Mouse (Mus musculus) intestine, embryonic 15.5 days (tissue): ENCODE results near the gene Stk16. TPM values are rescaled to one million over a fixed set of nuclear protein-coding genes. Genes with fewer than 3 reads are reported as not detected.
"Not testable (repeated sequence)": the region's sequence is repeated elsewhere in the genome, so short reads cannot be mapped to it uniquely, and the experiment has no call there.

Experiments used
- ATAC-seq: fragments of 200-750 bp; cut with Nextera tagmentation; 2 replicates; pipeline ENCODE4 v1.8.0; 2017; ENCODE audit warnings: moderate TSS enrichment, moderate library complexity
- H3K27ac ChIP-seq: fragments of 300-500 bp; sonication (generic); 2 replicates; pipeline ENCODE4 v1.5.1; 2015; ENCODE audit warnings: mild to moderate bottlenecking, inconsistent platforms
- H3K27me3 ChIP-seq: fragments of 300-500 bp; sonication (generic); replicated peaks from 2 replicates; pipeline ENCODE4 v1.6.1; 2015; ENCODE audit warnings: inconsistent platforms
- H3K36me3 ChIP-seq: fragments of 300-500 bp; sonication (generic); 2 replicates; pipeline ENCODE4 v1.6.1; 2015; ENCODE audit warnings: inconsistent platforms
- H3K4me1 ChIP-seq: fragments of 300-500 bp; sonication (generic); replicated peaks from 2 replicates; pipeline ENCODE4 v1.6.1; 2015; ENCODE audit warnings: inconsistent platforms
- H3K4me2 ChIP-seq: fragments of 300-500 bp; sonication (generic); replicated peaks from 2 replicates; pipeline ENCODE4 v1.6.1; 2015; ENCODE audit warnings: mild to moderate bottlenecking, inconsistent platforms
- H3K4me3 ChIP-seq: fragments of 300-500 bp; sonication (generic); replicated peaks from 2 replicates; pipeline ENCODE4 v1.5.1; 2015; ENCODE audit warnings: inconsistent platforms
- H3K9ac ChIP-seq: fragments of 300-500 bp; sonication (generic); 2 replicates; pipeline ENCODE4 v1.6.1; 2015; ENCODE audit warnings: inconsistent platforms
- H3K9me3 ChIP-seq: fragments of 300-500 bp; sonication (generic); 2 replicates; pipeline ENCODE4 v1.6.1; 2016; ENCODE audit warnings: inconsistent platforms
- WGBS: fragments of 180-500 bp; shearing (Covaris S2); methylation state at CpG from one replicate; pipeline ENCODE4 v1.1.7; 2015; 5-methylcytosine and 5-hydroxymethylcytosine counted together
- polyA plus RNA-seq: library from polyadenylated mRNA; unstranded; fragments of >200 nt; fragmentation: Nextera tagmentation; extraction: Ambion mirVana; gene quantifications from 2 replicates; pipeline ENCODE4 v1.2.1, GENCODE M21; 2015

Stk16 gene
- polyA plus RNA-seq, 1 experiment from 2014 or later = 110 TPM

DNA sequence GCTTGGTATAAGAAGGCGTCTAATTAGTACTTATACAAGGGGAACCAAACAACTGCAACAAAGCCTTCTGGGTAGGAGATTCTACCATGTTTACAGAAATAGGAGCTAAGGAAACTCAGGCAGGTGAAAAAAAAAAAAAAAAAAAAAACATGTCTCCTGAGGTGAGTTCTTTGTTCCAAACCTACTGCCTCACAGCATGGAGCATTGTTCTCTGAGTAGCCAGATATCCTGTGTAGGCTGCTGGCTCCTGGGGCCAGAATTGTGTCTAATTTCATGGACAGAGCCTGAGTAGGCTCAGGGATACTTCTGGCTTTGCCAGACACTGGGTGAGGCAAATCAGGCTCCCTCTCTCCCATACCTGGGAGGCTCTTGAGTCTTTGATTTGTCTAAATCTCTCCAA, 17.0 kb downstream of the Stk16 start:
- Histone ChIP-seq H3K4me3 (no peak overlapping the region), H3K4me1 (0 out of 2 replicates have a peak, but pooled peaks cover 2% of the 10 kb centered on the region), H3K36me3 (no peaks in the 10 kb centered on the region), H3K9me3 (no peaks in the 10 kb centered on the region), H3K9ac (no peak overlapping the region), H3K27me3 (no peaks in the 10 kb centered on the region), H3K27ac (no peak overlapping the region), H3K4me2 (no peak overlapping the region)
- 62% methylated on average over 1 of the region's 1 CpGs for WGBS
- no peak for ATAC-seq

DNA sequence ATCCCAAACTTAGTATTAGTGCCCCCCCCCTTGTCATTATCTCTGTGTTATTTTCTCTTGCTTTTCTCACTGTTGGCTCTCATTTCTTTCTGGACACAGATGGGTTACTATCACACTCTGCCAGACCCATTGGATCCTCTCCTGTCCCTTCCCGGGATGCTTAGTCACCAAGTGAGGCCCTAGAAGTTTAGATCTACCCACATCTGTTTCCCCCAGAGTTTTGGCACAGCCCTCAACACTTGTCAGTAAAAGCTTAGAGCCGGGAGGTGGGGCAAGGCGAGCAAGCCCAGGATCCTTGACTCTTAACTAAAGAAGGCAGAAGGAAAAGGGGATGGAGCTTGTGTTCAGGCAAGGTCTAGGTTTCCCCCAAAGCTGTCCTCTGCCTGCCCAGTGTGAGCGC, 18.5 kb downstream of the Stk16 start:
- H3K27ac ChIP-seq = no peak overlapping the region
- H3K4me3 ChIP-seq = no peak overlapping the region
- H3K4me2 ChIP-seq = no peak overlapping the region
- no peaks in the 10 kb centered on the region for H3K36me3 ChIP-seq
- no peak for ATAC-seq
- no peak overlapping the region for H3K9ac ChIP-seq
- no peaks in the 10 kb centered on the region for H3K9me3 ChIP-seq
- H3K4me1 ChIP-seq = 0 out of 2 replicates have a peak, but pooled peaks cover 2% of the 10 kb centered on the region
- 70% methylated on average over 4 of the region's 4 CpGs for WGBS
- H3K27me3 ChIP-seq = no peaks in the 10 kb centered on the region

DNA sequence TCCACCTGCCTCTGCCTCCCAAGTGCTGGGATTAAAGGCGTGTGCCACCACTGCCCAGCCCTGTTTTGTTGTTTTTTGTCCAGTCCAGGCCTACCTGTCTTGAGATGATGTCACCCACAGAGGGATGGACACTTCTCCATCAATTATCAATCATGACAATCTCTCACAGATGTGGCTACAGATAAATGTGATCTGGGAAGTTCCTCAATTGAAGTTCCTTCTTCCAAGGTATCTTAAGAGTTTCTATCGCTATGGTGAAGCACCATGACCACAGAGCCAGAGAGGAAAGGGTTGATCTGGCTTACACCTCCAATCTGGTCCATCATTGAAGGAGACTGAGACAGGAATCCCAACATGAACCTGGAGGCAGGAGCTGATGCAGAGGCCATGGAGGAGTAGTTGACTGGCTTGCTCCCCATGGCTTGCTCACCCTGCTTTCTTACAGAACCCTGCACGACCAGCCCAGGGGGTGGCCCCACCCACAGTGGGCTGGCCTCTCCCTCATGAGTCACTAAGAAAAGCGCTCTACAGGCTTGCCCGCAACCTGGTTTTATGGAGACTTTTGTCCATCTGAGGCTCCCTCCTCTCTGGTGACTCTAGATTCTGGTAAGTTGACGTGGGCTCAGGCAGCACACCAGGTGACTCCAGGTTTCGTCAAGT, 19.8 kb downstream of the Stk16 start:
- Histone ChIP-seq H3K4me1 (0 out of 2 replicates have a peak, but pooled peaks cover 2% of the 10 kb centered on the region), H3K4me3 (no peak overlapping the region), H3K36me3 (no peaks in the 10 kb centered on the region), H3K27ac (no peak overlapping the region), H3K9me3 (no peaks in the 10 kb centered on the region), H3K9ac (0 out of 2 replicates have a peak overlapping the region, but pooled peaks have one; percentile 8), H3K4me2 (no peak overlapping the region), H3K27me3 (no peaks in the 10 kb centered on the region)
- ATAC-seq = no peak
- 63% methylated on average over 7 of the region's 7 CpGs for WGBS

DNA sequence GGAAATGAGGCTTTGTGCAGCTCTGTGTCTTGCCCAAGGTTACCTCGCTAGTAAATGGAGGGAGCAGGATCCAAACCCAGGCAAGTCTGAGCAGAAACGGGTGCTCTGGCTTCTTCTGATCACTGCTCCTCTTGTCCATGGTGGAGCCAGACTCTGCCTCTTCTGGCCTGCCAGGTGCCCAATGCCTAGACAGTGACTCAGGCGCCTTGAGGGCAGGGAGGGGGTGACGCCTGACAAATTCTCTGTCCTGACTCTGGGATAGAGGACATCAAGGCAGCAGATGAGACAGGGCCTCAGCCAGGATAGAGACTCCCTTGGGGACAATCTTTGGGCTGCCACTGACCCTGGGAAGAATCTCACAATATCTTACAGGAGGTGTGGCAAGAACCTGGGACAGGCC, 20.6 kb downstream of the Stk16 start:
- Histone ChIP-seq H3K27ac (no peak overlapping the region), H3K36me3 (no peaks in the 10 kb centered on the region), H3K9ac (no peak overlapping the region), H3K9me3 (no peaks in the 10 kb centered on the region), H3K27me3 (no peaks in the 10 kb centered on the region), H3K4me2 (no peak overlapping the region), H3K4me1 (0 out of 2 replicates have a peak, but pooled peaks cover 2% of the 10 kb centered on the region), H3K4me3 (no peak overlapping the region)
- WGBS = 76% methylated on average over 4 of the region's 4 CpGs
- no peak for ATAC-seq

DNA sequence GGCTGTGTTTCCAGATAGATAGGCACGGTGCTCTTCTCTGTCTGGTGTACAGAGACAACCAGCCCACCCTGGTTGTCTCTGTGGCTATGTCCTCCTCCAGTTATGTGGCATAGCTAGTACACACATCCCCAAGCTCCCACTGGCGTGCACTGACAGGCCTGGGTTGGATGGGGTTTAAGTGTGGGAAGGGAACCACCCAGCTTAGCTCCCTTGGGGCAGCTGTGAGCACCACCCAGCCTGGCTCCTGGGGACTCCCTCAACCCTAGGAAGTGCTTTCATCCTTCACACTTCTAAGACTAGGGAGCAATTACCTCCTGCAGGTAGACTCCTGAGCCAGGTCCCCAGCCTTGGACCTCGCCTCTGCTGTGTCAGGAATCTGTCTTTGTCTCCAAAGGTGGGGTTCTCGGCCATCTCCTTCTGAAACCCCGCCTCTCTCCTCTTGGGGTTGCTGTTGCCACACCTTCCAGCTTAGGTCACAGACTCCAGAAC, 21.1 kb downstream of the Stk16 start, which contains the start of gene A630095N17Rik:
TSS of gene A630095N17Rik (minus strand) at position 439 of the 489 bp plus-strand sequence.
- Histone ChIP-seq H3K4me2 (no peak within 1 kb of the TSS), H3K27me3 (no peaks in the 10 kb centered on the region), H3K9me3 (no peaks in the 10 kb centered on the region), H3K27ac (no peak within 1 kb of the TSS), H3K4me3 (no peak within 1 kb of the TSS), H3K9ac (no peak within 1 kb of the TSS), H3K36me3 (no peaks in the 10 kb centered on the region), H3K4me1 (0 out of 2 replicates have a peak, but pooled peaks cover 2% of the 10 kb centered on the region)
- no peak for ATAC-seq
- WGBS = 66% methylated on average over 5 of the region's 5 CpGs

DNA sequence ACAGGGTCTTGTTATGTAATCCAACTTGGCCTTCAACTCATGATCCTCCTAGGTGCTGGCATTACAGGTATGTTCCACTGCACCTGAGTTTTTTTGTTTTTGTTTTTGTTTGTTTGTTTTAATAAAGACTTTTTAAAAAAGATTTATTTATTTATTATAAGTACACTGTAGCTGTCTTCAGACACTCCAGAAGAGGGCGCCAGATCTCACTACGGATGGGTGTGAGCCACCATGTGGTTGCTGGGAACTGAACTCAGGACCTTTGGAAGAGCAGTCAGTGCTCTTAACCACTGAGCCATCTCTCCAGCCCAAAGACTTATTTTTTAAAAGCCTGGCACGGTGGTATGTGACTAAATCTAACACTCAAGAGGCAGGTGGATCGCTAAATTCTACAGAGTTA, 21.9 kb downstream of the Stk16 start:
- not testable (repeated sequence) for H3K9ac ChIP-seq, H3K4me3 ChIP-seq, H3K4me1 ChIP-seq, ATAC-seq, H3K4me2 ChIP-seq, H3K27ac ChIP-seq, H3K9me3 ChIP-seq, H3K27me3 ChIP-seq, H3K36me3 ChIP-seq
- 73% methylated on average over 4 of the region's 4 CpGs for WGBS

DNA sequence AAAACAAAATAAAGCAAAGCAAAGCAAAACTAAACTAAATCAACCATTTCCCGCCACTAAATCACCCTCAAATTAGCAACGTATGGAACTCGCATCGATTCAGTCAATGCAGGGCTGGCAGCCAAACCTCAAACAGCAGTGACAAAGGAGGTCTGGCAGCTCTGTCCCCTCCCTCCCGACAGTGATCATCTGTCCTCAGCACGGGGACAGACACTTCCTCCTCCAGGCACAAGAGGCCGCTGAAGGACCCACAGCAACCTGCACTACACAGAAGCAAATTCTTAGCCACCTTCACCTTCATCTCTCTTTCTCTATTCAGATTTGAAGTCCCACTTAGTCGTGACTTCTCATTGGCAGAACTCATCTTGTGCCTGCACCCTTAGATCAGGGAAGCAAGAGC, 24.0 kb downstream of the Stk16 start:
- no peak overlapping the region for H3K27ac ChIP-seq
- no peaks in the 10 kb centered on the region for H3K36me3 ChIP-seq
- WGBS = 1% methylated on average over 8 of the region's 8 CpGs
- no peak overlapping the region for H3K9ac ChIP-seq
- H3K4me1 ChIP-seq = peaks cover 9% of the 10 kb centered on the region; the same call in 1 of the 2 replicates
- no peaks in the 10 kb centered on the region for H3K27me3 ChIP-seq
- no peak overlapping the region for H3K4me2 ChIP-seq
- ATAC-seq = peak; percentile 40; the same call in 1 of the 2 replicates
- H3K9me3 ChIP-seq = no peaks in the 10 kb centered on the region
- no peak overlapping the region for H3K4me3 ChIP-seq

DNA sequence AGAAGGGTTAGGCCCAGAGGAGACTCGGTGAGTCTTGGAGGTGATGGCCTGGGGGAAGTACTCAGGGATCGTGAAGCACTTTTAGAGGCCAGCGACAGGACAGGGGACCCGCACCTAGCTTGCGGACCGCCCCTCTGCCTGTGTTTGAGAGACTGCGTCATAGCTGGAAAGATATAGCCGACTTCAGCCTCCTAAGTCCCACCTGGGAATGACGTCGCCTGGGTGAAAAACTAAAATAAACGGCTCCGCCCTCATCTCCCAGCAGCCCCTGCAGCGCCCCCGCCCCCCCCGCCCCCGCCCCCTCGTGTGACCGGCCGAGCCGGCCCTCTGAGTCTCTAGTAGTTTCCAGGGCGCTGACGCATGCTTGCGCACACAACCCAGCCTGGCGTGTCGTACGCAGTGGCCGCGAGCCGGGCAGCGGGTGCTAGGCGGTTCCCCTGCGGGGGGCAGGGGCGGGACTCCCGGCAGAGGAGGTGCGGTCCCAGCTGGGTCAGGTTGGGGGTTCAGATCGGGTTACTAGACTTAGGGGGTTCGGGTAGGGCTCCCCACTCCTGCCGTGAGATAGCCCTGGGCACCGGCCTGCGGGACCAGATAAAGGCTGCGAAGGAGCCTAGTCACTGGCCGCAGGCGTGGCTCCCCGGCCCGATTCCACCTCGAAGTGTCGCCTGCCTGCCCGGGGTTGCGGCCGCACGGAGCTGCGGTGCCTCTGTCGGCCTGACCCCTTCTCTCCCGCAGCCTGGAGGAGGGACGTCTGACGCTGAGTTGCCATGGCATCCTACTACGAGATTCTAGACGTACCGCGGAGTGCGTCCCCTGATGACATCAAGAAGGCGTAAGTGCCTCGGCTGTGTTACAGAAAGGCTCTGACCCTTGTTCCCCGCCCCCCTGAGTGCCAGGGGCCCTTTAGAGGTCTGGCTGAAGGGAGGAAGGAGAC, 25.7 kb downstream of the Stk16 start, which contains the start of gene Dnajb2:
TSS of gene Dnajb2 (plus strand) at position 290 of the 934 bp plus-strand sequence.
- H3K9me3 ChIP-seq = no peaks in the 10 kb centered on the region
- peak within 1 kb of the TSS; percentile 83 for H3K27ac ChIP-seq
- no peaks in the 10 kb centered on the region for H3K27me3 ChIP-seq
- ATAC-seq = peak; percentile 97
- H3K9ac ChIP-seq = peak within 1 kb of the TSS; percentile 80
- H3K4me2 ChIP-seq = peak within 1 kb of the TSS; percentile 94
- WGBS = under 1% methylated on average over 64 of the region's 64 CpGs
- H3K4me1 ChIP-seq = peaks cover 9% of the 10 kb centered on the region; the same call in 1 of the 2 replicates
- peak within 1 kb of the TSS; percentile 75 for H3K4me3 ChIP-seq
- no peaks in the 10 kb centered on the region for H3K36me3 ChIP-seq

DNA sequence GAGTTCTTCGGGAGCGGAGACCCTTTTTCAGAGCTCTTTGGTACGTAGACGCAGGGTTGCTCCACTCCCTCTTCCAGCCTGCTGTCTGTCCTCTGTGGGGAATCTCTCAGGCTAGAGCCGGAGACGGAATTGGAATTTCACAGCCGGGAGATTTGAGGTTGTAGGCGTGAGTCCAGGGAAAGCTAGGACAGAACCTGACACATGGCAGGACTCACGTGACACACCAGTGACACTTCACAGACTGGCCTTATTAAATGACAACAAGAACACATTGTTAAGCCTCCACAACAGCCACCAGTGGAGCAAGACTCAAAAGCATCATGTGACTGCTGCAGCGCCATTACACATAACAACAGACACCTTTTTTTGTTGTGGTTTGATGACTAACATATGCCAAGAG, 29.0 kb downstream of the Stk16 start:
- no peak for ATAC-seq
- Histone ChIP-seq H3K4me2 (no peak overlapping the region), H3K4me3 (no peak overlapping the region), H3K4me1 (peaks cover 7% of the 10 kb centered on the region; the same call in 1 of the 2 replicates), H3K36me3 (no peaks in the 10 kb centered on the region), H3K27me3 (no peaks in the 10 kb centered on the region), H3K9ac (no peak overlapping the region), H3K9me3 (no peaks in the 10 kb centered on the region), H3K27ac (no peak overlapping the region)
- 85% methylated on average over 10 of the region's 10 CpGs for WGBS

DNA sequence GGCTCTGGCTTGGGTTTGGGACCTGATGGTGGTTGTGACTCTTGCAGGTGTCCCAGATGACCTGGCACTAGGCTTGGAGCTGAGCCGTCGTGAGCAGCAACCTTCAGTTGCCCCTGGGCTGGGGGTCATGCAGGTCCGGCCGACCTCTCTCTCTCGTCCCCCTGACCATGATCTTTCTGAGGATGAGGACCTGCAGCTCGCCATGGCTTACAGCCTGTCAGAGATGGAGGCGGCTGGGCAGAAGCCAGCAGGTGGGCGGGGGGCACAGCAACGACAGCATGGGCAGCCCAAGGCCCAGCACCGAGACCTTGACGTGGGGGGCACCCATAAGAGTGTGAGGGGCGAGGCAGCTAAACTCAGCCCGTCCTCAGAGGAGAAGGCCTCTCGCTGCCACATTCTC, 32.8 kb downstream of the Stk16 start:
- WGBS = 91% methylated on average over 14 of the region's 14 CpGs
- Histone ChIP-seq H3K27ac (no peak overlapping the region), H3K4me1 (peaks cover 7% of the 10 kb centered on the region), H3K36me3 (no peaks in the 10 kb centered on the region), H3K27me3 (no peaks in the 10 kb centered on the region), H3K9me3 (no peaks in the 10 kb centered on the region), H3K4me3 (no peak overlapping the region), H3K4me2 (no peak overlapping the region), H3K9ac (no peak overlapping the region)
- no peak for ATAC-seq

DNA sequence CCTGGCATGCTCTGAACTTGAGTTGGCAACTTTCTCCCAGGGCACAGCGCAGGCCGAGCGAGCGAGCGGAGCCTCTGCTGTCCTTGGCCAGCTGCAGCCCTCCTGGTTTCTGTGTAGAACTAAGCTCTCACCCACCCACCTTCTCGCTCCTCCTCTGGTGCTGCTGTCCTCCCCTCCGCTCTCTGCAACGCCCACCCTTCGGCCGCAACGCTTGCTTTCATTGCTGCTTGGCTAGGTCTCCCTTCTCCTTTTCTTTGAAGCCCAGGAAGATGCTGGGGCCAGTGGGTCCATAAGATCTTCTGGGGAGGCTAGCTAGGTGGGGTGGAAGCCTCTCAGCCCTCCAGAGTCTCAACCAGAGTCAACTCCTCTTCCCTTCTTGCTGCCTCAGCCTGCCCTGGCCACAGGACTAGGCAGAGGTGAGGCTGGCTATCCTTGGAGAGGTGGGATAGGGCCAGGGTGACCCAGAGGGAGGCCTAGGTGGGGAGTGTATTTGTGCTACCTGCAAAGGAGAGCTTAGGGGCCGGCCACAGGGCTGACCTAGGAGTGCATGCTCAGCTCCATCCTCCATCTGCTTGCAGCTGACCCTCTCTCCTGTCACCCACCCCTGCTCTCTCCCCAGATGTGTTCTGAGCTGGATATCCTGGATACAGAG, 33.7 kb downstream of the Stk16 start:
- no peak overlapping the region for H3K4me2 ChIP-seq
- H3K9ac ChIP-seq = no peak overlapping the region
- no peaks in the 10 kb centered on the region for H3K36me3 ChIP-seq
- peaks cover 9% of the 10 kb centered on the region for H3K4me1 ChIP-seq
- H3K9me3 ChIP-seq = no peaks in the 10 kb centered on the region
- ATAC-seq = peak; percentile 15; the same call in 1 of the 2 replicates
- no peaks in the 10 kb centered on the region for H3K27me3 ChIP-seq
- 88% methylated on average over 12 of the region's 12 CpGs for WGBS
- H3K4me3 ChIP-seq = no peak overlapping the region
- H3K27ac ChIP-seq = no peak overlapping the region

DNA sequence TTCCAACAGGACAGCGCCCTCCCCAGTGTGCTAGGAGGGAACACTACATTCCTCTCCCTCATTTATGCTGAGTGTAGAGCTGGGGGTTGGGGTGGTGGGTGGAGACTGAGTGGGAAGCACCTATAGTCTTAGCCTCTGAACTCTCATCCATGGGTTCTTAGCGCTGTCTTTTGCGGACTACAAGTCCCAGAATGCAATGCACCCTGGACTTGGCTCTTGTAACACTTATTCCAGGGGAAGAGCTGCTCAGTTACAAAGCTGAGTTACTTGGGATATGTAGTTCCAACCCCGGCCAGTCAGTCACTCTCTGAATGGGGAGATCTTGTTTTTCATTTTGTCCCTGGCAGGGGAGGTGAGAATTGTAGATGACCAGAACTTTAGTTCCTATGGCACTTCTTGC, 34.2 kb downstream of the Stk16 start:
- Histone ChIP-seq H3K4me2 (no peak overlapping the region), H3K4me1 (peaks cover 9% of the 10 kb centered on the region), H3K27me3 (no peaks in the 10 kb centered on the region), H3K9ac (no peak overlapping the region), H3K4me3 (no peak overlapping the region), H3K36me3 (no peaks in the 10 kb centered on the region), H3K27ac (no peak overlapping the region), H3K9me3 (no peaks in the 10 kb centered on the region)
- WGBS = 24% methylated on average over 4 of the region's 4 CpGs
- ATAC-seq = peak; percentile 67
